Mouse (Mus musculus) testis, adult 2 months (tissue): Measurements from ENCODE around the gene Muc4. TPM values are rescaled to one million over a fixed set of nuclear protein-coding genes. Genes with fewer than 3 reads are reported as not detected.

ENCODE experiments used
- H3K27ac ChIP-seq: fragments of 200-500 bp; 2 replicates; pipeline ENCODE4 v1.5.1; 2012; ENCODE audit warnings: low read depth, low read length; ENCODE audit not compliant: control insufficient read depth, insufficient read depth
- H3K27me3 ChIP-seq: fragments of 200-500 bp; 2 replicates; pipeline ENCODE4 v1.6.1; 2012; ENCODE audit warnings: mild to moderate bottlenecking, low read length, moderate library complexity; ENCODE audit not compliant: control insufficient read depth, insufficient read depth
- H3K36me3 ChIP-seq: fragments of 200-500 bp; 2 replicates; pipeline ENCODE4 v1.6.1; 2012; ENCODE audit warnings: mild to moderate bottlenecking, low read length; ENCODE audit not compliant: control insufficient read depth, insufficient read depth
- H3K4me1 ChIP-seq: fragments of 200-500 bp; 2 replicates; pipeline ENCODE4 v1.6.1; 2012; ENCODE audit warnings: low read length; ENCODE audit not compliant: control insufficient read depth, insufficient read depth
- H3K4me3 ChIP-seq: fragments of 200-500 bp; 2 replicates; pipeline ENCODE4 v1.5.1; 2012; ENCODE audit warnings: low read depth, mild to moderate bottlenecking, low read length, moderate library complexity, mixed read lengths; ENCODE audit not compliant: control insufficient read depth
- CTCF ChIP-seq: fragments of 200-500 bp; IDR thresholded peaks from 2 replicates; pipeline ENCODE4 v1.5.1; 2012; ENCODE audit warnings: low read depth, mild to moderate bottlenecking, inconsistent platforms, low read length, moderate library complexity; ENCODE audit not compliant: control insufficient read depth, insufficient read depth, insufficient replicate concordance
- POLR2A ChIP-seq: fragments of 200-500 bp; IDR thresholded peaks from 2 replicates; pipeline ENCODE4 v1.6.1; 2012; ENCODE audit warnings: low read depth, mild to moderate bottlenecking, inconsistent platforms, low read length, moderate library complexity; ENCODE audit not compliant: control insufficient read depth
- polyA plus RNA-seq: library from polyadenylated mRNA; depleted of rRNA; stranded (reverse); fragments of >200 nt; gene quantifications from 2 replicates; pipeline ENCODE4 v1.2.3, GENCODE M21; 2012

Gene Muc4
- polyA plus RNA-seq, 1 experiment = 98.8 TPM

DNA sequence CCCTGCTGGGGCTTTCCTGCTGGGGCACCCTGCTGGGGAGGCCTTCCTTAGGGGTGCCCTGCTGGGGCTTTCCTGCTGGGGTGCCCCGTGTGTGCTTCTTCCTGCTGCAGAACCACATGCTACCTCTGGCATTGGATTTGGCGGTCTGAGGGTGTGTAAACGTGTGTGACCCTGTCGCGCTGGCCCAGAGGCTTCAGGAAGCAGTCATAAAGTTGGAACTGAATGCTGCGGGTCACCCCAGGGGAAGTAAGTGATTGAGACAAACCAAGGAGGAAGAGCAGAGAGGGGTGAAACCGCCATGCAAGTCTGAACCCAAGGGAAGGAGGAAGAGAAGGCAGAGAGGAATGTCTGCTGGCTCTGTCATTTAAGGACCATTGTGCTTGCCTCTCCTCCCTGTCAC lies 37.1 kb upstream of the Muc4 start:
- Histone ChIP-seq H3K4me1 (no peaks in the 10 kb centered on the region; the same call in none of the 2 replicates), H3K36me3 (no peaks in the 10 kb centered on the region), H3K27ac (no peak overlapping the region), H3K4me3 (no peak overlapping the region), H3K27me3 (no peaks in the 10 kb centered on the region)
- TF ChIP-seq POLR2A (no peak), CTCF (no peak)

GRCm38 (mm10) chr16:32703312-32703912 lies 32.3 kb upstream of the Muc4 start:
- Histone ChIP-seq H3K4me3 (no peak overlapping the region), H3K36me3 (no peaks in the 10 kb centered on the region), H3K27ac (no peak overlapping the region), H3K27me3 (no peaks in the 10 kb centered on the region), H3K4me1 (no peaks in the 10 kb centered on the region; the same call in 1 of the 2 replicates)
- no peak for TF ChIP-seq POLR2A
- no peak for TF ChIP-seq CTCF

- TF ChIP-seq CTCF (peak; percentile 65; the same call in 1 of the 2 replicates), POLR2A (no peak)
- H3K36me3 ChIP-seq = no peaks in the 10 kb centered on the region
- H3K27ac ChIP-seq = no peak overlapping the region
- H3K4me3 ChIP-seq = no peak overlapping the region
- no peaks in the 10 kb centered on the region for H3K27me3 ChIP-seq
- H3K4me1 ChIP-seq = no peaks in the 10 kb centered on the region
Measured at GRCm38 (mm10) chr16:32705606-32706005, 30.1 kb upstream of the Muc4 start.

DNA sequence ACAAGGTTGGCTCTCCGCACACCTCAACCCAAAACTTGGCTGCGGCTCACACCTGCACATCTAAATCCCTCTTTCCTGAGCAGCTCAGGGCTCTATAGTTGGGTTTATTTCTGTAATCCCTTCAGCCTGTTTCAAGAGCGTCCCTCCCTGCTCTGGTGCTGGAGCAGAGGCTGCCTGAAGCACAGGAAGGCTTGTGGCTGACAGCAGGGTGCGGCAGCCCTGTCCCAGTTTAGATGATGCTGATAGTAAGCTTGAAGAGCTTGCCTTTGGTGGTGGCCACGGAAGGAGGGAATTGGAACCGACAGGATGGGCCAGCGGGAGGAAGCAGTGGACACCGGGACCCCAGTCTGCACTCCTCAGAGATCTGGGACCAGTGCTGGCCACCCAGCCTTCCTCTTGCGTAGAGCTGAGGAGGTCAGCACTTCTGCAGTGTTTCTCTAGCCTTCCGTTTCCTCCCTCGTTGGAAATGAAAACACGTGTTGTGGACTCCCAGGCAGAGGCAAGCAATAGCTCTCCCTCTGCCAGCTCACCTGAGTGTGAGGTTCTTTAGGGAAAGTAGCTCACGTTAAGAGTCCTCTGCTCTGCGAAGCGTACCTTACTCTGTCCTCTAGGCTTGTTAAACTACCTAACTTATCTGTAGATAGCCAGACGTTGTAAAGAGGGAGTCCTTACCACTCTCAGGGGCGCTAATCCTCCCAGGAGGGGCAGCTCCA lies 28.4 kb upstream of the Muc4 start:
- H3K4me3 ChIP-seq = no peak overlapping the region
- no peaks in the 10 kb centered on the region for H3K27me3 ChIP-seq
- H3K36me3 ChIP-seq = no peaks in the 10 kb centered on the region
- no peak overlapping the region for H3K27ac ChIP-seq
- no peaks in the 10 kb centered on the region for H3K4me1 ChIP-seq
- TF ChIP-seq POLR2A (no peak), CTCF (no peak)

GRCm38 (mm10) chr16:32707824-32708456 lies 27.7 kb upstream of the Muc4 start:
- no peaks in the 10 kb centered on the region for H3K27me3 ChIP-seq
- no peaks in the 10 kb centered on the region for H3K4me1 ChIP-seq
- H3K27ac ChIP-seq = no peak overlapping the region
- no peaks in the 10 kb centered on the region for H3K36me3 ChIP-seq
- H3K4me3 ChIP-seq = no peak overlapping the region
- TF ChIP-seq POLR2A (no peak), CTCF (no peak)

DNA sequence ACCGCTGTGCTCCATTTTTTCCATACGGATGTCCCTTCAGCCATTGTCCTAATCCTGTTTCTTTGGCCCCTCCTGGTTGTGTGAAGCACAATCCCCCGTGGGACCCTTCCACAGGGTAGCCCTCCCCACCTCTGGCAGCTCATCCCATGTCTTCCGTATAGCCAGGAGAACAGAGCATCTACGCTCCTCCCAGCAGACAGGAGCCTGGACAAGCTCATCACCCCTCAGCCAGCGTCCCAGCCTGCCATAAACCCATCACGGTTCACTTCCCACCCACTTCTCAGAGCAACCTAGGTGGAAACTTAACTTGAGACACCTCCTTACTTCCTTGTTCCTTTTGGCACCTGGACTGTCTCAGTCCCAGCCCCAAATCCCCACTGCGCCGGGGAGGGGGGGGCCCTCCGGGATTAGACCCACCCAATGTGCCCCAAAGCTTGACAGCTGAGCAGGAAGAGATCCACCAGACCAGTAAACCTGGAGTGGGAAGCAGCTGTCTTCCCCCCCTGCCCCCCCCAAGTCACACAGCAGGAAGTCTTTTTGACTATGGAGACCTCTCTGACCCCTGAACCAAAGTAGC lies 27.1 kb upstream of the Muc4 start:
- no peak overlapping the region for H3K27ac ChIP-seq
- TF ChIP-seq CTCF (no peak), POLR2A (no peak)
- H3K36me3 ChIP-seq = no peaks in the 10 kb centered on the region
- H3K4me1 ChIP-seq = no peaks in the 10 kb centered on the region
- H3K27me3 ChIP-seq = no peaks in the 10 kb centered on the region
- H3K4me3 ChIP-seq = no peak overlapping the region

- Histone ChIP-seq H3K27me3 (no peaks in the 10 kb centered on the region), H3K4me3 (no peak overlapping the region), H3K27ac (no peak overlapping the region), H3K4me1 (no peaks in the 10 kb centered on the region), H3K36me3 (no peaks in the 10 kb centered on the region)
- TF ChIP-seq CTCF (no peak), POLR2A (no peak)
Measured at GRCm38 (mm10) chr16:32709116-32709515, 26.6 kb upstream of the Muc4 start.
